Mouse (Mus musculus): ENCODE results near the gene Hdgfl2. TPM values are rescaled to one million over a fixed set of nuclear protein-coding genes. Genes with fewer than 3 reads are reported as not detected.
"Not testable (repeated sequence)": the region's sequence is repeated elsewhere in the genome, so short reads cannot be mapped to it uniquely, and the experiment has no call there.

Gene Hdgfl2
- total RNA-seq, 2 experiments from 2014 or later, result 38.9 to 42.2 TPM

- no peak for DNase-seq
- intact Hi-C loops (cut with DNase I), result no loop called here
Measured at GRCm38 (mm10) chr17:56102927-56103326, 23.5 kb downstream of the Hdgfl2 start.

DNA sequence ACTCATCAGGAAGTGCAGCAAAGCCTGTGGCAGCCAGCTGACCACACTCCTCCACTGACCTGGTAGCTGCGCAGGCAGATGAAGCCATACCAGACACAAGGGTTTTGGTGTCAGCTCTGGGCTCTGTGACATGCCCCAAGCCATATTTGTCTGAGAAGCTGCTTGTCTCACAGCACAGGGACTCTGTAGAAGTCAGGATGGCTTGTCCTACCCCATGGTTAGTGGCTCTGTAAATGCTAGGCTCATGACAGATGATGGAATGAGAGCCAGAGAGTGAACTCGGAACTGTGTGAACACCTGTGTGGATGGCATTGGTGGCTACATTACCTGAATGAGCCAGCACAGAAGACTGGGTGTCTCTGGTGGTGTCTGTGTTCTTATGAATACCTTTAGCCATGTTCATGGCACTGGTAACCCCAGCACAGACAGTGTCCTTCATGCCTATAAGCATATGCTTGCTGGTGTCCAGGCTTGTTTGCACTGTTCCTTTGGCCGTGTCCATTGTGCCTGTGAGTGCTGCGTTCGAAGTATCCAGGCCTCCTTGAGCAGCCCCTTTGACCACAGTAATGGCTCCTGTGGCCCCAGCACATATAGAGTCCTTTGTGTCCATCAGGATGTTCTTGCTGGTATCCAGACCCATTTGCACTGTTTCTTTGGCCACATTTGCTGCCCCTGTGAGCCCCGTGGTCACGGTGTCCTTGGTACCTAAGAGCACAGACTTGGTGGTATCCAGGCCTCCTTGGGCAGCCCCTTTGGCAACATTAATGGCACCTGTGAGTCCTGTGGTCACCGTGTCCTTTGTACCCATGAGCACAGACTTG lies 24.2 kb downstream of the Hdgfl2 start:
- intact Hi-C loops (cut with DNase I), result no loop called here
- DNase-seq, result no peak

DNA sequence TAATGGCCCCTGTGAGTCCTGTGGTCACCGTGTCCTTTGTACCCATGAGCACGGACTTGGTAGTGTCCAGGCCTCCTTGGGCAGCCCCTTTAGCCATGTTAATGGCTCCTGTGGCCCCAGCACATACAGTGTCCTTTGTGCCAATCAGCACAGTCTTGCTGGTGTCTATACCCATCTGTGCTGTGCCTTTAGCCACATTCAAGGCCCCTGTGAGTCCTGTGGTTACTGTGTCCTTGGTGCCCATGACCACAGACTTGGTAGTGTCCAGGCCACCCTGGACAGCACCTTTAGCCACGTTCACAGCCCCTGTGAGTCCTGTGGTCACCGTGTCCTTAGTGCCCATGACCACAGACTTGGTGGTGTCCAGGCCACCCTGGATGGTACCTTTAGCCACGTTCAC lies 25.4 kb downstream of the Hdgfl2 start:
- intact Hi-C loops (cut with DNase I); DNase-seq: not testable (repeated sequence)

DNA sequence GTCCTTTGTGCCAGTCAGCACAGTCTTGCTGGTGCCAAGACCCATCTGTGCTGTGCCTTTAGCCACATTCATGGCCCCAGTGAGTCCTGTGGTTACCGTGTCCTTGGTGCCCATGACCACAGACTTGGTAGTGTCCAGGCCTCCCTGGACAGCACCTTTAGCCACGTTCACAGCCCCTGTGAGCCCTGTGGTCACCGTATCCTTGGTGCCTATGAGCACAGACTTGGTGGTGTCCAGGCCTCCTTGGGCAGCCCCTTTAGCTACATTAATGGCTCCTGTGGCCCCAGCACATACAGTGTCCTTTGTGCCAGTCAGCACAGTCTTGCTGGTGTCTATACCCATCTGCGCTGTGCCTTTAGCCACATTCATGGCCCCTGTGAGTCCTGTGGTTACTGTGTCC lies 27.0 kb downstream of the Hdgfl2 start:
- intact Hi-C loops (cut with DNase I); DNase-seq: not testable (repeated sequence)

GRCm38 (mm10) chr17:56106981-56107380 lies 27.5 kb downstream of the Hdgfl2 start:
- no peak for DNase-seq
- intact Hi-C loops (cut with DNase I), result no loop called here

GRCm38 (mm10) chr17:56107736-56108135 lies 28.3 kb downstream of the Hdgfl2 start:
- DNase-seq, result no peak
- intact Hi-C loops (cut with DNase I), result no loop called here

GRCm38 (mm10) chr17:56108334-56109044 lies 29.1 kb downstream of the Hdgfl2 start:
- intact Hi-C loops (cut with DNase I), result no loop called here
- peak; percentile 87 to 92 for DNase-seq

GRCm38 (mm10) chr17:56109219-56110051 lies 30.0 kb downstream of the Hdgfl2 start, which contains the start of gene Plin4:
TSS of gene Plin4 (minus strand) at chr17:56109803.
- intact Hi-C loops (cut with DNase I), result no loop called here
- peak; percentile 80 to 85 for DNase-seq

- intact Hi-C loops (cut with DNase I), result no loop called here
- peak; percentile 82 to 84 for DNase-seq
Measured at GRCm38 (mm10) chr17:56110571-56110970, 31.1 kb downstream of the Hdgfl2 start.

DNA sequence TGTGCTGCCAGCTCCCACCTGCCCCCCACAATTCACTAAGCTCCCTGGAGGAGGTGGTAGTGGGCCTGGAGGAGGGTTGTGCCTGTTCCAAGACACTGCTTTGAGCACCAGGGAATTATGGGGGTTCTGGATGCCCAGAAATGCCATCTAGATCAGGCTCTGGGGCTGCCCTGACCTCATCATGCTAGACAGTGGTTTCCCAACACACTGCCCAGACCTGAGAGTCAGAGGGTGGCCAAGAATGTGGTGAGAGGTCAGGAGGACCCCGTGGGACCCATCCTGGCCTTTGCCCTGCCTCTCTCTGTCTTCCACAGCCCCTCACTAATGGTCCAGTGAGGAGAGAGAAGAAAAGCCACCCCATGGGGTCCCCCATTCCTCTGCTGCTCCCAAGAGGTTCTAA lies 31.6 kb downstream of the Hdgfl2 start:
- DNase-seq, result no peak

GRCm38 (mm10) chr17:56111864-56112263 lies 32.4 kb downstream of the Hdgfl2 start:
- intact Hi-C loops (cut with DNase I), result no loop called here
- DNase-seq, result peak; percentile 70 to 85

More for the DNA sequence above, 31.6 kb downstream of the Hdgfl2 start:
- intact Hi-C loops (cut with DNase I), result no loop called here

DNA sequence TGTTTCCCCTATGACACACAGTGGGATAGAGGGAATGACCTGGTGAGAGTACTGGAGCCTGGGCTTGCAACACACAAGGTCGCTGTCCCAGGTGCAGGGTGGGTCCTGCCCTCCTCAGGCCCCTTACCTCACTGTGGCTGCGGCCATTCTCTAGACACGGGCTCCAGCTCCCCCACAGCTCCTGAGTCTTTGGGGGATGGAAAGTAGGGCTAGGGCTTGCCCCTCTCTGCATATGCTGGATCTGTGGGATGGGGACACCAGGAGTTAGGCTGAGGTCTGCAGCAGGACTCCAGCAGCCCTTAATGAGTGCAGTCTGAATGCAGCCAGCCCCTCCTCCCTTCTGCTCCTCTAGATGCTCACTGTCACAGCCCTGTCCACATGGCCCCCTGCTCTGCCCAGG lies 33.3 kb downstream of the Hdgfl2 start:
- DNase-seq, result no peak
- intact Hi-C loops (cut with DNase I), result no loop called here

GRCm38 (mm10) chr17:56116193-56116592 lies 36.8 kb downstream of the Hdgfl2 start:
- DNase-seq, result no peak
- intact Hi-C loops (cut with DNase I), result no loop called here

DNA sequence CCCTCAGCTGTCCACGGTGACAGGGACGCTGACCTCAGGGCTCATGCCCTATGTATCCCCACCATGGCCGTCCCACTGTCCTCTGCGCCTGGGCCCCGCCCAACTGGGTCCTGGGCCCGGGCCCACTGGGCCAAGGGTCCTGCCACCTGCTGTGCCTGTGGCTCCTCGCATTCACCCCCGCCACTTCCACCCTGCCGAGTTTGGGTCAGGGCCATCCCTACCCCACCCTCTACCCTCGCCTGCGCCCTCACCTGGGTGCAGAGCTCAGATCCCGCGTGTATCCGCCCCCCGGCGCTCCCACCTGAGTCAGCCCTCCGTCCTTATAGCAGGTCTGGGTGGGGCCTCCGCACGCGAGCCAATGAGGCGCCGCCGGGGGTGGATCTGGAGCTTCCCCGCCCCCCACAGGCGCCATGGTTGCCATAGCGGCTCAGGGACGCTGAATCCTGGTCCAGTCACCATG lies 37.8 kb downstream of the Hdgfl2 start, which contains the start of gene Plin5:
Gene Plin5 (minus strand): TSS at position 346 of the 460 bp plus-strand sequence.
- intact Hi-C loops (cut with DNase I), result no loop called here

DNA sequence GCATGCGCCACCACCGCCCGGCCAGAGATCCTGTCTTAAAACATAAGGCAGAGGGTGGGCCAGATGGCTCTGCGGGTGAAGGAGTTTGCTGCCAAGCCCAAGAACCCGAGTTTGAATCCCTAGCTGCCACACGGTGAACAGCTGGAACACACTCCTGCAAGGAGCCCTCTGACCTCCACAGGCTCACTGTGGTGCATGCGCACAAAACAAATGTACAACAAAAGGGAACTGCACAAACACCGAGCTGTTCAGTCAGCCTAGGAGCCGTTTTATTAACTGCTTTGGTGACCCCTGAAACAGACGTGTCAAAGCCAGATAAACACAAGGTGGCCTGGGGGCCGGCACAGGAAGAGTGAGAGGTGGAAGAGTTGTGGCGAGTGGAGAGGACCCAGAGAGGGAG lies 40.0 kb downstream of the Hdgfl2 start:
- no peak for DNase-seq
- intact Hi-C loops (cut with DNase I), result no loop called here

More for the DNA sequence above, 37.8 kb downstream of the Hdgfl2 start, which contains the start of gene Plin5:
- DNase-seq, result peak; percentile 87 to 90

DNA sequence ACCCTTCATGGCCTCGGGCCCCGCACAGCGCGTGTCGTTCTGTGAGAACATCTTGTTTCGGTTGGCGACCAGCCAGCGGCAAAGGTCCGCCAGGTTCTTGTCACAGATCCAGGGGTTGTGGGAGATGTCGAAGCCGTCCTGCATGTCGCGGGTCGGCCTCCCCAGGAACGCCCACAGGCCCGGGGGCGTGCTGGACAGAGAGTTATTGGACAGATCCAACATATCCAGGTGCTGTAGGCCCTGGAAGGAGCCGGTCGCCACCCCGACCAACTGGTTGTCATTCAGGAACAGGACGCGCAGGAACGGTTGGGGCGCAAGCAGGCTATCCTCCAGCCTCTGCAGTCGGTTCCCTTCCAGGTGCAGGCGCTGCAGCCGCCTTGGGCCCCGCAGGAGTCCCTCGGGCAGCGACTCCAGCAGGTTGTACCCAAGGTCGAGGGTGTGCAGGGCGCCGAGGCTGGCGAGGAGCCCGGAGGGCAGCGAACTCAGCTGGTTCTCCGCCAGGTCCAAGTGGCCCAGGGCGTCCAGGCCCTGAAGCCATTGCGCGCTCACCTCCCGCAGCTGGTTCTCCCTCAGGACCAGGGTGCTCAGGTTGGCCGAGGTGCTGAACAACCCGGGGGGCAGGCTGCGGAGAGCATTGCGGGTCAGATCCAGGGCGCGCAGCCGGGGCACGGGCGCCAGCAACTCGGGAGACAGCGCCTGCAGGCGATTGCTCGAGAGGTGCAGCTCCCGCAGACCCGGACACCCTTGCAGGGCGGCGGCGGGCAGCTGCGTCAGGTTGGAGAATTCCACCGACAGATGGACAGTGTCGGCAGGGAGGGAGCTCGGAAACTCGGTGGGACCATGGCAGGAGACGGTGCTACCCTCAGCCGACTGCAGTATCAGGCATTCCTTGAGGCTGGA lies 40.8 kb downstream of the Hdgfl2 start:
- intact Hi-C loops (cut with DNase I), result no loop called here
- DNase-seq, result peak; percentile 85 to 86

GRCm38 (mm10) chr17:56121826-56122225 lies 42.4 kb downstream of the Hdgfl2 start, which contains the start of gene Lrg1:
TSS of gene Lrg1 (minus strand) at chr17:56122001.
- no peak for DNase-seq
- intact Hi-C loops (cut with DNase I), result no loop called here

DNA sequence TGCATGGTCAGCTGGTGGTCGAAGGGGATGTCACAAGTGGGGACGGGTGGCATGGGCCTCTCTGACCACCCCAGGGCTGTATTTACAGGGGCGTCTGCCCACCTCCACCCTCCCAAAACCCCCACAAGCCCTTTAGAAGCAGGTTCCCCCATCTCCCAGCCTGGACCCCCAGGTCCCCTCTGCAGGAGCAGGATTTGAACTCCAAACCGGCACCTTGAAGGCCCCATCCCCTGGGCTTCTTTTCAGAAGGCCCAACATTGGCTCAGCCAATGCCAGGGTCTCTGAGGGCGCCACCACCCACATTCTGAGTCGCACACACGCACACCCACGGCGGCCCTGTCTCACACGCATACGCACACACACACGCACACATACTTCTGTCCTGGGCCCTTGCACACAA lies 43.7 kb downstream of the Hdgfl2 start:
- DNase-seq, result no peak
- intact Hi-C loops (cut with DNase I), result no loop called here

- DNase-seq, result no peak
- intact Hi-C loops (cut with DNase I), result no loop called here
Measured at GRCm38 (mm10) chr17:56123681-56124340, 44.4 kb downstream of the Hdgfl2 start.
